Mouse (Mus musculus) midbrain, embryonic 13.5 days (tissue): ENCODE results near the gene Igfbpl1. TPM values are rescaled to one million over a fixed set of nuclear protein-coding genes. Genes with fewer than 3 reads are reported as not detected.

Experiments used
- ATAC-seq: fragments of 200-750 bp; cut with Nextera tagmentation; 2 replicates; pipeline ENCODE4 v1.8.0; 2017; ENCODE audit warnings: mild to moderate bottlenecking, moderate TSS enrichment, moderate library complexity
- H3K27ac ChIP-seq: fragments of 300-500 bp; sonication (generic); 2 replicates; pipeline ENCODE4 v1.5.1; 2015; ENCODE audit warnings: inconsistent platforms, mild to moderate bottlenecking, moderate library complexity
- H3K27me3 ChIP-seq: fragments of 300-500 bp; sonication (generic); 2 replicates; pipeline ENCODE4 v1.6.1; 2015; ENCODE audit warnings: mild to moderate bottlenecking, inconsistent platforms
- H3K36me3 ChIP-seq: fragments of 300-500 bp; sonication (generic); 2 replicates; pipeline ENCODE4 v1.6.1; 2015; ENCODE audit warnings: mild to moderate bottlenecking, inconsistent platforms
- H3K4me1 ChIP-seq: fragments of 300-500 bp; sonication (generic); replicated peaks from 2 replicates; pipeline ENCODE4 v1.6.1; 2015; ENCODE audit warnings: inconsistent platforms
- H3K4me2 ChIP-seq: fragments of 300-500 bp; sonication (generic); replicated peaks from 2 replicates; pipeline ENCODE4 v1.6.1; 2015; ENCODE audit warnings: moderate library complexity, mild to moderate bottlenecking, inconsistent platforms
- H3K4me3 ChIP-seq: fragments of 300-500 bp; sonication (generic); replicated peaks from 2 replicates; pipeline ENCODE4 v1.5.1; 2015; ENCODE audit warnings: mild to moderate bottlenecking, inconsistent platforms
- H3K9ac ChIP-seq: fragments of 300-500 bp; sonication (generic); replicated peaks from 2 replicates; pipeline ENCODE4 v1.6.1; 2015; ENCODE audit warnings: mild to moderate bottlenecking, inconsistent platforms
- H3K9me3 ChIP-seq: fragments of 300-500 bp; sonication (generic); 2 replicates; pipeline ENCODE4 v1.6.1; 2016; ENCODE audit warnings: mild to moderate bottlenecking, inconsistent platforms
- WGBS: fragments of 180-500 bp; shearing (Covaris S2); methylation state at CpG from one replicate; pipeline ENCODE4 v1.1.7; 2015; 5-methylcytosine and 5-hydroxymethylcytosine counted together
- polyA plus RNA-seq: library from polyadenylated mRNA; unstranded; fragments of >200 nt; fragmentation: Nextera tagmentation; extraction: Ambion mirVana; gene quantifications from 2 replicates; pipeline ENCODE4 v1.2.1, GENCODE M21; 2015

The Igfbpl1 gene
- polyA plus RNA-seq: 69.9 and 83.3 TPM in 2 replicates

- H3K36me3 ChIP-seq: peaks cover 2% of the 10 kb centered on the region; the same call in 1 of the 2 replicates
- H3K4me2 ChIP-seq: peak within 1 kb of the TSS; percentile 81
- 1% methylated on average over 83 of the region's 91 CpGs for WGBS
- peak within 1 kb of the TSS; percentile 98 for H3K27ac ChIP-seq
- H3K27me3 ChIP-seq: peaks cover 50% of the 10 kb centered on the region
- peak within 1 kb of the TSS; percentile 68 for H3K4me3 ChIP-seq
- H3K9me3 ChIP-seq: no peaks in the 10 kb centered on the region
- peaks cover 98% of the 10 kb centered on the region for H3K4me1 ChIP-seq
- peak within 1 kb of the TSS; percentile 93 for H3K9ac ChIP-seq
- ATAC-seq: peak; percentile 40; the same call in 1 of the 2 replicates
These were observed at the start of gene Igfbpl1 for GRCm38 (mm10) chr4:45826275-45827040. TSS of gene Igfbpl1 (minus strand) at chr4:45826923.

GRCm38 (mm10) chr4:45872147-45872546, 45.4 kb upstream of the Igfbpl1 start:
- H3K27me3 ChIP-seq: no peaks in the 10 kb centered on the region
- 80% methylated on average over 1 of the region's 2 CpGs for WGBS

GRCm38 (mm10) chr4:45869021-45869815, 42.5 kb upstream of the Igfbpl1 start:
- 23% methylated on average over 24 of the region's 24 CpGs for WGBS
- no peak for ATAC-seq
- Histone ChIP-seq H3K4me2 (peak overlapping the region; percentile 24), H3K36me3 (no peaks in the 10 kb centered on the region), H3K27me3 (no peaks in the 10 kb centered on the region; the same call in 1 of the 2 replicates), H3K9ac (0 out of 2 replicates have a peak overlapping the region, but pooled peaks have one; percentile 28), H3K9me3 (no peaks in the 10 kb centered on the region), H3K4me1 (peaks cover 10% of the 10 kb centered on the region; the same call in 1 of the 2 replicates), H3K4me3 (no peak overlapping the region), H3K27ac (no peak overlapping the region)

More at GRCm38 (mm10) chr4:45872147-45872546, 45.4 kb upstream of the Igfbpl1 start:
- Histone ChIP-seq H3K36me3 (no peaks in the 10 kb centered on the region), H3K9me3 (no peaks in the 10 kb centered on the region), H3K9ac (no peak overlapping the region), H3K4me1 (peaks cover 9% of the 10 kb centered on the region; the same call in 1 of the 2 replicates), H3K4me2 (no peak overlapping the region), H3K4me3 (no peak overlapping the region), H3K27ac (no peak overlapping the region)
- no peak for ATAC-seq

DNA sequence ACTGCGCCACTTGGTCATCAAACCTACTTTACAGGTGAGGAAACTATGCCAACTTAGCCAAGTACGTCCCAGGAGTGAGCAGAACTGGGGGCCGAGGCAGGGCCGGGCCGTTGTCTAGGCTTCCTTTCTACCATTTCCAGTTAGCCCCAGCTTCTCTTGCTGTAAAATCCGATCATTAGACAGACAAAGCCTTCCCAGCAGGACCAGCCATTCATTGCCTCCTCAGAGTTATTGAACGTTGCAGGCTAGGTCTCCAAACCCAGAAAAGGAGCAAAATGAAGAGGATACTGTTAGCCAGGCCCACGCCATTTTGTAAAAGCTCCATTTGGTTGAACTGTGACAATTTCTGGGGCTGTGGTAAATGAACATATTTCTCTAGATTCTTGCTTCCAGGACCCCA, 40.7 kb upstream of the Igfbpl1 start:
- Histone ChIP-seq H3K9ac (no peak overlapping the region), H3K27ac (no peak overlapping the region), H3K4me3 (no peak overlapping the region), H3K27me3 (no peaks in the 10 kb centered on the region; the same call in 1 of the 2 replicates), H3K4me2 (no peak overlapping the region), H3K4me1 (peaks cover 10% of the 10 kb centered on the region; the same call in 1 of the 2 replicates), H3K36me3 (no peaks in the 10 kb centered on the region), H3K9me3 (no peaks in the 10 kb centered on the region)
- ATAC-seq: no peak
- 56% methylated on average over 8 of the region's 8 CpGs for WGBS

GRCm38 (mm10) chr4:45861160-45861559, 34.4 kb upstream of the Igfbpl1 start:
- H3K9ac ChIP-seq: no peak overlapping the region
- no peak for ATAC-seq
- no peak overlapping the region for H3K4me2 ChIP-seq
- H3K27ac ChIP-seq: no peak overlapping the region
- peaks cover 4% of the 10 kb centered on the region; the same call in 1 of the 2 replicates for H3K9me3 ChIP-seq
- 54% methylated on average over 5 of the region's 5 CpGs for WGBS
- H3K36me3 ChIP-seq: no peaks in the 10 kb centered on the region
- H3K27me3 ChIP-seq: peaks cover 5% of the 10 kb centered on the region
- no peak overlapping the region for H3K4me3 ChIP-seq
- H3K4me1 ChIP-seq: no peaks in the 10 kb centered on the region

GRCm38 (mm10) chr4:45855803-45856424, 29.2 kb upstream of the Igfbpl1 start:
- ATAC-seq: peak; percentile 83
- Histone ChIP-seq H3K4me1 (no peaks in the 10 kb centered on the region; the same call in 1 of the 2 replicates), H3K27ac (no peak overlapping the region), H3K4me3 (no peak overlapping the region), H3K27me3 (peaks cover 12% of the 10 kb centered on the region; the same call in 1 of the 2 replicates), H3K9ac (no peak overlapping the region; the same call in 1 of the 2 replicates), H3K36me3 (no peaks in the 10 kb centered on the region), H3K9me3 (peaks cover 4% of the 10 kb centered on the region; the same call in 1 of the 2 replicates), H3K4me2 (no peak overlapping the region)
- 49% methylated on average over 19 of the region's 19 CpGs for WGBS

DNA sequence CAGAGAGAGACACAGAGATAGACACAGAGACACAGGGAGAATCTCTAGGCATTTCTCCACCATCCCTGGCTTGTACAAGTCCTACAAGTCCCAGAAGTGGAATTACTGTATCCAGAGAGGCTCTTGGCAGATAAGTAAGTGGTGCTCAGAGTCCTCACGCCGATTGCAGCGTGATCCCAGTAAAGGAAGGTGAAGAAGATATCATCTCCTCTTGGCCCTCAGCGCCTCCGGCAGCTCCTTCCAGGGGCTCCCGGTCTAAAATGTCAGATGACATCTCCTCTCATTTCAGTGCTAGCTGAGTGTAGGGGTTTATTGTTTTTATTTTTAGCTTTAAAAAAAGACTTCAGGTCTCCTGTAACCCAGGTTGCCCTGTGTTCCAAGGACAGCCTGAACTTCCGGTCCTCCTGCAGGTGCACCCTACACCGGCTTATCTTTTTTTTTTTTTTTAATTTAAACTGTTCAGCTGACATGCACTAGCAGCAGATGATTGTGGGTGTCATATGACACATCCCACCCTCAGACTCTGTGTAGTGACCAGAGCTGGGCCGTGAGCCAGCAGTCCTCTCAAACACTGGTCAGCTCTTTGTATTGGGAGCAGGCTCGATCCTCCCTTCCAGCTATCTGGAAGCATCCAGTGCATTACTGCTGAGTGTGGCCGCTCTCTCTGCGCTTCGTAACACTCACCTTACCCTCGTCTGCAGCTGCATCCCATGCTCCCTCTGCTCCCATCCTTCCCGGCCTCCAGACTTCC, 26.9 kb upstream of the Igfbpl1 start:
- Histone ChIP-seq H3K36me3 (no peaks in the 10 kb centered on the region), H3K4me3 (no peak overlapping the region), H3K9me3 (no peaks in the 10 kb centered on the region), H3K27me3 (peaks cover 12% of the 10 kb centered on the region; the same call in 1 of the 2 replicates), H3K4me1 (peaks cover 9% of the 10 kb centered on the region), H3K4me2 (no peak overlapping the region), H3K27ac (no peak overlapping the region), H3K9ac (no peak overlapping the region)
- 82% methylated on average over 15 of the region's 15 CpGs for WGBS
- ATAC-seq: no peak

GRCm38 (mm10) chr4:45851640-45852051, 24.9 kb upstream of the Igfbpl1 start:
- peaks cover 9% of the 10 kb centered on the region for H3K4me1 ChIP-seq
- no peak overlapping the region for H3K4me3 ChIP-seq
- no peak overlapping the region for H3K9ac ChIP-seq
- 42% methylated on average over 3 of the region's 3 CpGs for WGBS
- no peaks in the 10 kb centered on the region for H3K36me3 ChIP-seq
- 0 out of 2 replicates have a peak, but pooled peaks cover 16% of the 10 kb centered on the region for H3K27me3 ChIP-seq
- H3K9me3 ChIP-seq: no peaks in the 10 kb centered on the region
- no peak overlapping the region for H3K4me2 ChIP-seq
- ATAC-seq: no peak
- H3K27ac ChIP-seq: no peak overlapping the region

DNA sequence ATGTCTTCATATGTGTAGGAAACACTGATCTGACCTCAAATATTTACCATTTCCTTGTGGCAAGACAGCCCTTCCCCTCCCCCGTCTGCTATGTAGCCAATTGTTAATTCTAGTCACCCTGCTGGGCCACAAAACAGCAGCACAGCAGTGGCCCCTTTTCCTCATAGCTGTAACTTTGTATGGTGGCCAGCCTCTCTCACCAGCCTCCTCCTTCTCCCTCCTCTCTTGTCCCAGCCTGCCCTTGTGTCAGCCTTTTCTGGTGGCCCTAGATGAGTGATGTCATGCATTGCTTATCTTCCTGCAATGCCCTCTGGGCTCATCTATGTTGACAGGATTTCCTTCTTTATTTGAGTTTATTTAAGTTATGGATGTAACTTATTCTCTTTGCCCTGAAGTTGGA, 22.7 kb upstream of the Igfbpl1 start:
- no peak overlapping the region for H3K9ac ChIP-seq
- 0 out of 2 replicates have a peak, but pooled peaks cover 13% of the 10 kb centered on the region for H3K27me3 ChIP-seq
- no peaks in the 10 kb centered on the region for H3K9me3 ChIP-seq
- H3K4me3 ChIP-seq: no peak overlapping the region
- H3K27ac ChIP-seq: no peak overlapping the region
- WGBS: 24% methylated on average over 1 of the region's 1 CpGs
- peaks cover 12% of the 10 kb centered on the region for H3K4me1 ChIP-seq
- H3K36me3 ChIP-seq: no peaks in the 10 kb centered on the region
- no peak overlapping the region for H3K4me2 ChIP-seq
- no peak for ATAC-seq

DNA sequence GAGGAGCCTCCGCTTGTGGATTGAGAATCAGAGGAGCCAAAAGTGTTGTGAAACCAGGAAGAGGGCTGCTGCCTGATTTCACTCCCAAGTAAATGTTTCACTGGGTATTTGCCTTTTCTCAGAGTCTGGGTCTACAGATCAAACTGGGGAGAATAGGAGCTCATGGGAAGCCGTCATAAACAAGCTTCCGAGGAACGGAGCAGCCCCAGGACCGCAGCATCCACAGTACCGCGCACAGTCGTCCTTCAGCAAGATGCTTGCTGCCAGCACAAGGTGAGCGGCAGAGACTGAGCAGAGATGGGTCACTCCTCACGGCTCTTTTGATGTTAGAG, 22.1 kb upstream of the Igfbpl1 start:
- no peak overlapping the region for H3K4me2 ChIP-seq
- H3K9ac ChIP-seq: no peak overlapping the region
- WGBS: 48% methylated on average over 10 of the region's 10 CpGs
- no peaks in the 10 kb centered on the region for H3K9me3 ChIP-seq
- no peaks in the 10 kb centered on the region for H3K36me3 ChIP-seq
- peaks cover 13% of the 10 kb centered on the region for H3K4me1 ChIP-seq
- no peak overlapping the region for H3K4me3 ChIP-seq
- no peak for ATAC-seq
- no peak overlapping the region for H3K27ac ChIP-seq
- 0 out of 2 replicates have a peak, but pooled peaks cover 10% of the 10 kb centered on the region for H3K27me3 ChIP-seq
